Mouse (Mus musculus) limb, embryonic 13.5 days (tissue): ENCODE results near the gene Kdm5d. TPM values are rescaled to one million over a fixed set of nuclear protein-coding genes. Genes with fewer than 3 reads are reported as not detected.

Source experiments
- ATAC-seq: fragments of 200-750 bp; cut with Nextera tagmentation; 2 replicates; pipeline ENCODE4 v1.8.0; 2017; ENCODE audit warnings: low read depth, moderate number of reproducible peaks, moderate TSS enrichment; ENCODE audit not compliant: low FRiP score
- H3K27ac ChIP-seq: fragments of 300-500 bp; sonication (generic); 2 replicates; pipeline ENCODE4 v1.5.1; 2015; ENCODE audit warnings: inconsistent platforms, mild to moderate bottlenecking, moderate library complexity
- H3K27me3 ChIP-seq: fragments of 300-500 bp; sonication (generic); 2 replicates; pipeline ENCODE4 v1.6.1; 2015; ENCODE audit warnings: mild to moderate bottlenecking, inconsistent platforms
- H3K36me3 ChIP-seq: fragments of 300-500 bp; sonication (generic); 2 replicates; pipeline ENCODE4 v1.6.1; 2015; ENCODE audit warnings: inconsistent platforms, mild to moderate bottlenecking, moderate library complexity
- H3K4me1 ChIP-seq: fragments of 300-500 bp; sonication (generic); 2 replicates; pipeline ENCODE4 v1.6.1; 2015; ENCODE audit warnings: inconsistent platforms
- H3K4me2 ChIP-seq: fragments of 300-500 bp; sonication (generic); replicated peaks from 2 replicates; pipeline ENCODE4 v1.6.1; 2015; ENCODE audit warnings: inconsistent platforms, mild to moderate bottlenecking, moderate library complexity
- H3K4me3 ChIP-seq: fragments of 300-500 bp; sonication (generic); 2 replicates; pipeline ENCODE4 v1.5.1; 2015; ENCODE audit warnings: moderate library complexity, mild to moderate bottlenecking, inconsistent platforms
- H3K9ac ChIP-seq: fragments of 300-500 bp; sonication (generic); 2 replicates; pipeline ENCODE4 v1.6.1; 2015; ENCODE audit warnings: mild to moderate bottlenecking, inconsistent platforms
- H3K9me3 ChIP-seq: fragments of 300-500 bp; sonication (generic); 2 replicates; pipeline ENCODE4 v1.6.1; 2016; ENCODE audit warnings: inconsistent platforms
- WGBS: fragments of 180-500 bp; shearing (Covaris S2); methylation state at CpG from one replicate; pipeline ENCODE4 v1.1.7; 2015; 5-methylcytosine and 5-hydroxymethylcytosine counted together
- microRNA-seq: library from miRNA; unstranded; fragments of <30 nt; microRNA quantifications from one replicate; pipeline ENCODE4, GENCODE M21; 2016
- polyA plus RNA-seq: library from polyadenylated mRNA; unstranded; fragments of >200 nt; fragmentation: Nextera tagmentation; extraction: Ambion mirVana; gene quantifications from 2 replicates; pipeline ENCODE4 v1.2.1, GENCODE M21; 2015

Gene Kdm5d
- 11.3 and 11.7 TPM in 2 replicates for polyA plus RNA-seq

DNA sequence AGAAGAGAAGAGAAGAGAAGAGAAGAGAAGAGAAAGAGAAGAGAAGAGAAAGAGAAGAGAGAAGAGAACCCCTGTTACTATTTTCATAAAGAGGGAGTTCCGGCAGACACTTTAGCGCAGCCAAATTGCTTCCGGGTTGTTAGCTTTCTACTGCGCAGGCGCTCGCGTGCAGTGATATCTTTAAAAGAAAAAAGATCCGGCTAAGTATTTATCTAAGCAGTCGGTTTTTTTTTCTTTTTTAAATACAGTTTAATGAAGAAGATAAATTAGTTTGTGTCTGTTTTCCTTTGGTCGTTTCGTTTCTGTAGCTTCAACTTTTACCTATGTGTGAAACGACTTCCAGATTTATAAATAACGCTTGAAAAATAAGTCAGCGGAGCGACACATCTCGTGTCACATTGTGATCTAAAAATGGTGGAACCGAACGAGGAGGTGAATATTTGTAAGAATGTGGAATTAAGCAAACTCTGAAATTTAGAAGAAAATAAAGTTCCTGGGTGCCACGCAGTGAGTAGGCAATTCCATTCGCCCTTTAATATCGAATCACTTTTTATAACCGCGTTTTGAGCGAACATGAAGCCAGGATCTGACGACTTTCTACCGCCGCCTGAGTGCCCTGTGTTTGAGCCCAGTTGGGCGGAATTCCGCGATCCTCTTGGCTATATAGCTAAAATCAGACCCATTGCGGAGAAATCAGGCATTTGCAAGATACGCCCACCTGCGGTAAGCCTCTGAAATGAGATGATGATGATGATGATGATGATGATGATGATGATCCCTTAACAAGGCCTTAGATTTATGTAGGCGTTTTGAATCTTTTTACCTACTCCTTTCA, at the start of gene Kdm5d:
Gene Kdm5d, plus strand, starts transcription at position 396 of the 835 bp plus-strand sequence.
- H3K4me3 ChIP-seq = peak within 1 kb of the TSS; percentile 43
- no peak within 1 kb of the TSS for H3K27ac ChIP-seq

DNA sequence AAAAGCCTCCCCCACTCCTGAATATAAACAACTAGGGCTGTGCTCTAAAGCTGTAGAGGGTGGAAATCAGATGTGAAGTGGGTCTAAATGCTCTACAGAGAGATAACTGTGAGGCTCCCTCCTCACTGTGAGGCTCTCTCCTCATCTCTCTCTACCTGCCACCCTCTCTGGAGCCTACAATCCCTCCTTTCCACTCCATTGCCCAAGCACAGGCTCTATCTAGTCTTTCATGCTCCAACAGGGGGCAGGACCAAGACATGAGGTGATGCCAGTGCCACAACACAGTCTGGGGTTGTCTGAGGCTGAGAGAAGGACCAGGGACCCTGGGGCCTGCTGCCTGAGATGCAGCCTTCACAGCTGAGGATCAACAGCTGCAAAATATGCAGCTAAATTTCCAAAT, 25.2 kb upstream of the Kdm5d start:
- Histone ChIP-seq H3K4me1 (no peaks in the 10 kb centered on the region), H3K36me3 (no peaks in the 10 kb centered on the region), H3K27me3 (no peaks in the 10 kb centered on the region), H3K9ac (no peak overlapping the region), H3K4me3 (no peak overlapping the region), H3K4me2 (no peak overlapping the region), H3K27ac (no peak overlapping the region), H3K9me3 (no peaks in the 10 kb centered on the region)
- ATAC-seq = no peak

More for the DNA sequence above, at the start of gene Kdm5d:
- H3K9ac ChIP-seq = peak within 1 kb of the TSS; percentile 59; the same call in 1 of the 2 replicates
- no peaks in the 10 kb centered on the region for H3K4me1 ChIP-seq
- peak within 1 kb of the TSS; percentile 46 for H3K4me2 ChIP-seq
- 1% methylated on average over 34 of the region's 34 CpGs for WGBS
- no peaks in the 10 kb centered on the region for H3K9me3 ChIP-seq
- H3K36me3 ChIP-seq = peaks cover 3% of the 10 kb centered on the region; the same call in 1 of the 2 replicates
- ATAC-seq = no peak
- H3K27me3 ChIP-seq = no peaks in the 10 kb centered on the region

DNA sequence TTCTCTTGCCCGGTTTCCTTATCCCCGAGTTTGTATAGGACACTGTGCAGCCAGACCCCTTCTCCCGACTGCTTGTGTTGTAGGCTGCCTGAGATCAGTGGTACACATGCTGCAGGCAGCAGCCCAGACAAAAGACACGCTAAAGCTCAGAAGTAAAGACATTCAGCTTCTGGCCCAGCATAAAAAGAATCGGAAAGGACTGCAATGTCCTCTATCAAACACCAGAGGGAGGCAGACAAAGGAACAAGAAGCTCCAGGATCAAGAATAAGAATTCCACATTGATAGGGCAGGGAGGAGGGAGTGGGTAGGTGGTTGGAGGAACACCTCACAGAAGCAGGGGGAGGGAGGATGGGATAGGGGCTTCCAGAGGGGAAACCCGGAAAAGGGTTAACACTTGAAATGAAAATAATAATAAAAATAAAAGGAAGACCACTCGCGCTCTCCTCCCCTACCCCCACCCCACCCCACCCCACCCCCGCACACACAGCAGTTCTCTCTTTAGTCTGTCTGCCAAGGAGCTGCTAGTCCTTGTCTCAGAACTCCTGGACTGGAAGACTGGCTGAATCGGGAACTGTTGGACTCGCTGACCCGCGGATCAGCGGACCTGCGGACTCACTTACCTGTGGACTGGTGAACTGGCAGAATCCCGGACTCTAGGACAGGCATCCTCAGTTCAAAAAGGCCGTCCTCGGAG, 24.6 kb upstream of the Kdm5d start:
- Histone ChIP-seq H3K4me2 (no peak overlapping the region), H3K27ac (no peak overlapping the region), H3K4me1 (no peaks in the 10 kb centered on the region), H3K9ac (no peak overlapping the region), H3K9me3 (no peaks in the 10 kb centered on the region), H3K27me3 (no peaks in the 10 kb centered on the region), H3K36me3 (no peaks in the 10 kb centered on the region), H3K4me3 (no peak overlapping the region)
- no peak for ATAC-seq
- 29% methylated on average over 9 of the region's 18 CpGs for WGBS

Small RNA genes within 50 kb of the gene (microRNA-seq; reads per million reads assigned to microRNA genes)
- gene Gm47281 = not detected

Other genes with a start within 250 kb of the Kdm5d start
- not detected in 2 replicates for gene Zfy1, start 100.4 kb upstream of the Kdm5d start, polyA plus RNA-seq
- not detected in 2 replicates for gene Uba1y, start 79.1 kb upstream of the Kdm5d start, polyA plus RNA-seq
- gene Eif2s3y, start 112.8 kb downstream of the Kdm5d start, polyA plus RNA-seq = 39.6 and 52.2 TPM in 2 replicates